Mouse (Mus musculus) thymus, postnatal 4 days (tissue): ENCODE data around the gene Ctns.
A peak's percentile ranks its signal among the peaks of the same experiment; 100 is the strongest.

Source experiments
- DNase-seq: peaks from one replicate; pipeline ENCODE4 v3.0.0; 2021

Gene Ctns

DNA sequence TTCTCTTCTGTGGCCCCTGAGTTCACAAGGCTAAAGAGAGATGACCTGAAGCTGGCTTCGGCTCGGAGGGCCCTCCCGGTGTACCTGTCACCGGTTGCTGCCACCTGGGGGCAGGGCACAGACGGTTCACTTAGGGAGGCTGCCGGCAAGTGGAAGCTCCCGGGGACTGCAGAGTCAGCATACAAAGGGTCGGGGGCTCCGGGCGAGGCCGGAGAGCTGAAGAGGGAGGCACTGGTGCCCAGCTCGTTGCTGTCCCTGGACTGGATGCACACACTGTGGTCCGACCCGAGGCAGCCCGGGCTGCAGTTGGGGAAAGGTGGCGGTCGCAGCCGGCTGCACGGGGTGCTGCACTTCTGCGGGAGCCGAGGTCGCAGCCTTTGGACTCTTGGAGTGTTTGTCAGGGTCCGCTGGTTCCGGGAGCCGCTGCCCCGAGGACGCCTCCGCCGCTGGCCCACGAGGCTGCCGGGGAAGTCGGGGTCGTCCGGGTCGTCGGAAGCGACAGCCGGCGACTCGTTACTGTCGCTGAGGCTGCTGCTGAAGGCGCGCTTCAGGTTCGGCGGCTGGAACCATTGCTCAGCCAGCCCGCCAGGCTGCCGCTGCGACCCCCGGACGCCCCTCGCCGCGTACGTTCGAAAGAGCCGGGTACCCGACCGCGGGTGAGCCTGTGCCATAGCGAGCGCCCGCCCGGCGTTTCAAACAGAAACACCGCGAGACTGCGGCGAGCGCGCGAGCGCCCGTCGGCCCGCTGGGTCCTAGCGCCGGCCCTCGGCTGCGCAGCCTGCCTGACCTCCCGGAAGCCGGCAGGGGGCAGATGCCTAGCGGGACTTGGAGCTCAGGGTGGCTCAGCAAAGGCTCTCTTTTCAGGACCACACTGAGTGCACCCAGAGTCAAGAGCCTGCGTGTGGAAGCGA lies 61.0 kb downstream of the Ctns start, which contains the start of gene Haspin:
TSS of gene Haspin (minus strand) at position 704 of the 911 bp plus-strand sequence.
- DNase-seq = peak; percentile 97

DNA sequence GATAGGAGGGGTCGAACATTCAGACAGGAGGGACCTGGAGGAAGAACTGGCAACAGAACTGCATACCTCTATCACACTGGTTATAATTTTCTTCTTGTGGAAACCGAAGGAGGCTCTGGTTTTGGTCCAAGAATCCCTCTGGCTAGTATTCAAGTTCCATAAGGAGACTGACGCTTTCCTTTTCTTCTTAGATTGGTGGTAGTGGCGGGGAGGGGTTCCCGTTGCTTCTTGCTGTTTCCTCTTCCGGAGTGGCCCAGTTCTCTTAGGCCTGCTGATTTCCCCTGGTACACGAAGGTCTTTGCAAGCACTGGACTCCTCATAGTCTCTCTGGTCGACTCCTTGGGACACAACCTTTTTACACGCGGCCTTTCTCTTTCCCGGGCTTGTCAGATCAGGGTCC lies 61.7 kb downstream of the Ctns start:
- DNase-seq = peak; percentile 34

DNA sequence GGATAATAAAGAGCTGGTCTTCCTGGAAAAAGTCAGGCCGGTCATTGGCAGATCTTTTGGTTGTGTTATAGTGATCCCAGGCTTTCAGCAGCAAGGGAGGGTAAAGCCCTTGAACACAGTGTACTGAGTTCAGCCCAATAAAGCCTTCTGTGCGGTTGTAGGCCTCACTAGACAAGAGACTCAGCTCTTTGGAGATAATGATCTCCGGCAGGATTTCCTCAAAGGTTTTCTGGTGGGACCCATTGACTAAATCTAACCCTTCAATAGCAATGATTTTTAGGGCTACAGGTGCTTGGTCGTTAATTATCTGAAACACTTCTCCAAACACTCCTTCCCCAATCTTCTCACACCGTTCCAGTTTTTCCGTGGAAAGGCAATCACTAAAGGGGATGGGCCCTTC lies 62.3 kb downstream of the Ctns start:
- no peak for DNase-seq

DNA sequence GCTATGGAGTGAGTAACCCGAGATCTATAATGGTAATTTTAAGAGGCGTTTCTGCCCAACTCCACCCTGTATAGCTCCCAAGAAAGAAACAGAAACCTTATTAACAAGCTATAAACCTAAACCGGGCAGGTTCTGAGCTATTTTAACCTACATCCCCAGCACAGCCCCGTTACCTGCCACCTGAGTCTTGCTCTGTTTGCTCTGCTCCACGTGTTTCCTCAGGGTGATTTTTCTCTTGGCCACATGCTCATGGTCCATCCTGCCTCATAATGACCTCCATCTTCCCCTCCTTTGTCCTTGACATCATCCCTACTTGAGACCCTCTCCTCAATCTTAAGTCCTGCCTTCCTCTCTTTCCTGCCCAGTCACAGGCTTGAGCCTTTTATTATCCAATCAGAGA lies 64.6 kb downstream of the Ctns start:
- DNase-seq = no peak
